Mouse (Mus musculus): ENCODE measurements around the gene Tmpo. TPM values are rescaled to one million over a fixed set of nuclear protein-coding genes. Genes with fewer than 3 reads are reported as not detected.

Tmpo gene
- polyA plus RNA-seq, 1 experiment from 2014 or later = 252 TPM

GRCm38 (mm10) chr10:91169414-91170065 is 11.6 kb downstream of the Tmpo start:
- Histone ChIP-seq H3K9me3 (no peaks in the 10 kb centered on the region), H3K9ac (peak overlapping the region; percentile 98), H3K36me3 (peaks cover 14% of the 10 kb centered on the region), H3K27me3 (no peaks in the 10 kb centered on the region), H3K27ac (no peak overlapping the region), H3K4me1 (peaks cover 26% of the 10 kb centered on the region), H3K4me2 (peak overlapping the region; percentile 73), H3K4me3 (peak overlapping the region; percentile 74)
- 37% methylated on average over 17 of the region's 17 CpGs for WGBS
- no peak for ATAC-seq (ENCODE audit: insufficient number of reproducible peaks, insufficient read depth, low FRiP score, low TSS enrichment, low read depth)

GRCm38 (mm10) chr10:91167352-91167751 is 13.8 kb downstream of the Tmpo start:
- ATAC-seq (ENCODE audit: insufficient number of reproducible peaks, insufficient read depth, low FRiP score, low TSS enrichment, low read depth) = no peak
- Histone ChIP-seq H3K27me3 (no peaks in the 10 kb centered on the region), H3K9ac (0 out of 2 replicates have a peak overlapping the region, but pooled peaks have one; percentile 32), H3K9me3 (no peaks in the 10 kb centered on the region), H3K27ac (0 out of 2 replicates have a peak overlapping the region, but pooled peaks have one; percentile 4), H3K4me3 (peak overlapping the region; percentile 17), H3K36me3 (peaks cover 32% of the 10 kb centered on the region), H3K4me2 (peak overlapping the region; percentile 73), H3K4me1 (peaks cover 26% of the 10 kb centered on the region)
- 44% methylated on average over 7 of the region's 7 CpGs for WGBS

- 61% methylated on average over 5 of the region's 5 CpGs for WGBS
- Histone ChIP-seq H3K27me3 (no peaks in the 10 kb centered on the region), H3K36me3 (peaks cover 37% of the 10 kb centered on the region), H3K4me3 (peak overlapping the region; percentile 17), H3K4me2 (peak overlapping the region; percentile 73), H3K9me3 (no peaks in the 10 kb centered on the region), H3K4me1 (peaks cover 26% of the 10 kb centered on the region), H3K27ac (0 out of 2 replicates have a peak overlapping the region, but pooled peaks have one; percentile 4), H3K9ac (no peak overlapping the region)
- no peak for ATAC-seq (ENCODE audit: insufficient number of reproducible peaks, insufficient read depth, low FRiP score, low TSS enrichment, low read depth)
Observed at GRCm38 (mm10) chr10:91166890-91167289, 14.2 kb downstream of the Tmpo start.

GRCm38 (mm10) chr10:91165850-91166249 is 15.3 kb downstream of the Tmpo start:
- no peak overlapping the region for H3K4me3 ChIP-seq
- no peak overlapping the region for H3K27ac ChIP-seq
- ATAC-seq (ENCODE audit: insufficient number of reproducible peaks, insufficient read depth, low FRiP score, low TSS enrichment, low read depth) = no peak
- no peak overlapping the region for H3K9ac ChIP-seq
- H3K36me3 ChIP-seq = peaks cover 47% of the 10 kb centered on the region
- H3K4me1 ChIP-seq = peaks cover 26% of the 10 kb centered on the region
- no peaks in the 10 kb centered on the region for H3K27me3 ChIP-seq
- no peaks in the 10 kb centered on the region for H3K9me3 ChIP-seq
- H3K4me2 ChIP-seq = no peak overlapping the region

GRCm38 (mm10) chr10:91164491-91164890 is 16.6 kb downstream of the Tmpo start:
- Histone ChIP-seq H3K27ac (no peak overlapping the region), H3K4me3 (no peak overlapping the region), H3K4me1 (peaks cover 25% of the 10 kb centered on the region), H3K27me3 (no peaks in the 10 kb centered on the region), H3K9ac (no peak overlapping the region), H3K36me3 (peaks cover 60% of the 10 kb centered on the region), H3K4me2 (no peak overlapping the region), H3K9me3 (no peaks in the 10 kb centered on the region)
- no peak for ATAC-seq (ENCODE audit: insufficient number of reproducible peaks, insufficient read depth, low FRiP score, low TSS enrichment, low read depth)
- 84% methylated on average over 3 of the region's 3 CpGs for WGBS

DNA sequence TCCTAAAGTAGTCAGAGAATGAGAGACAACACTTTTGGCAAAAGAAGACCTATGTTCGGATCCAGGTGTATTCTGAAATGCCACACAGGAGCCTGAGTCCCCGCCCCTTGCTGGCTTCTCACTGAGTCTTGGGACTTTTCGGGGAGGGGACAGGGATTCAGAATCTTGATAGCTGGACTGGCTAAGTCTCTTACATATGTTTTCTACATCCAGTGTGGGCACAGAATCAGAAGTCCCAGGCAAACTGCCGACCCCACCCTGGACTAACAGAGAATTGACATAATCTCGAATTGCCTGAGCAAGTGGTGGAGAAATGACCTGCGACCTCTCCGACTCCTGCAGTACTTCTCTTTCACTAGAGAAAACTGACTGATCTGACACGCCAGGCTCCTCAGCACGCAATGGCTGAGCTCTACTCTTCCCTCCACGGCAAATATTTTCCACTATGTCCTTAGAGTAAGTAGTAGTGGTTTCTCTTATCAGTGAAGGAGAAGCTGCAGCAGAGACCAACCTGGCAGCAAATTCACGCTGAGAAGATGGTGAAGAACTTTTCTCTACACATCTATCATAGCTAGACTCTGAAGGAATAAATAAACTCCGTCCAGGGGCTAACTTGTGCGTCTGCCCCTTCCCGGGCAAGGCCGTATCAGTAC is 18.5 kb downstream of the Tmpo start:
- ATAC-seq (ENCODE audit: insufficient number of reproducible peaks, insufficient read depth, low FRiP score, low TSS enrichment, low read depth) = no peak
- peaks cover 77% of the 10 kb centered on the region for H3K36me3 ChIP-seq
- H3K4me1 ChIP-seq = peaks cover 8% of the 10 kb centered on the region; the same call in 1 of the 2 replicates
- no peaks in the 10 kb centered on the region for H3K9me3 ChIP-seq
- no peak overlapping the region for H3K4me2 ChIP-seq
- H3K27me3 ChIP-seq = no peaks in the 10 kb centered on the region
- no peak overlapping the region for H3K4me3 ChIP-seq
- H3K9ac ChIP-seq = no peak overlapping the region
- WGBS = 90% methylated on average over 15 of the region's 15 CpGs
- no peak overlapping the region for H3K27ac ChIP-seq

DNA sequence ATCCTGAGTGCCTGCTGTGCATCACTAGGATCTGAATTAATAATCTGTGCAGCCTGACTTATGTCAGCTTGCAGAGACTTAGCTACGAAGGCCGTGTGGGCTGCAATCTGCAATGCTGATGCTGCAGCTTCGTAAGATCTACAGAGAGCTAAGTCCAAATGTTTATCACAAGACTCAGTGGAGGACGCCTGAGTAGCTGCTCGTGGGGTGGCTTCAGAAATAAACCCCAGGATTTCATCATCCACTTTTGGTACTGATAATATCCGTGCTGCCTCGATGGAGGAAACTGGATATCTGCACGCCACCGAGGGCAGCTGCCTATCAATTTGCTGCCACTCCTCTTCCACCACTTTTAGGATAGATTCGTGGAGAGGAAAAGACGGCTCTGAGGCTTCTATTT is 19.0 kb downstream of the Tmpo start:
- no peak overlapping the region for H3K9ac ChIP-seq
- H3K4me2 ChIP-seq = no peak overlapping the region
- peaks cover 81% of the 10 kb centered on the region for H3K36me3 ChIP-seq
- ATAC-seq (ENCODE audit: insufficient number of reproducible peaks, insufficient read depth, low FRiP score, low TSS enrichment, low read depth) = no peak
- H3K27ac ChIP-seq = no peak overlapping the region
- 85% methylated on average over 11 of the region's 11 CpGs for WGBS
- H3K4me1 ChIP-seq = 0 out of 2 replicates have a peak, but pooled peaks cover 3% of the 10 kb centered on the region
- H3K9me3 ChIP-seq = no peaks in the 10 kb centered on the region
- no peak overlapping the region for H3K4me3 ChIP-seq
- H3K27me3 ChIP-seq = no peaks in the 10 kb centered on the region

DNA sequence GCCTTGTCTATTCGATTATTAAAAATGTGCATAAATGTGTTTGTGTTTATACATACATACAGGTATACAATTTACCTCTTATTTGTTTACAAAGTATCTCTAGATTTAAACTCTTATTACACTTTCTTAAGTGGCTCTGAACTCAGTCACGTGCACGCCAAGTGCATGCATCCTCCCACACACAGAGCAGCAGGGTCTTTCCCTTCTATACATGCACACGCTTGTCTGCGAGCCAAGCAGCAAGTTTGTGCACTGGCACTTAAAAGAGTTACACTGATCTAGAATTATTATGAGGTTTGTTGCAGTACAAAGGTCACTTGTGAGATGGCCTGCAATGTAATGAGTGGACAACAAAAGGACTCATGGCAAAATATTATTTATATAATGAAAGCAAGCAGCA is 20.1 kb downstream of the Tmpo start:
- Histone ChIP-seq H3K36me3 (peaks cover 86% of the 10 kb centered on the region), H3K4me2 (no peak overlapping the region), H3K4me3 (no peak overlapping the region), H3K27ac (no peak overlapping the region), H3K9ac (no peak overlapping the region), H3K27me3 (no peaks in the 10 kb centered on the region), H3K9me3 (no peaks in the 10 kb centered on the region), H3K4me1 (no peaks in the 10 kb centered on the region)
- ATAC-seq (ENCODE audit: insufficient number of reproducible peaks, insufficient read depth, low FRiP score, low TSS enrichment, low read depth) = no peak
- 91% methylated on average over 5 of the region's 5 CpGs for WGBS

DNA sequence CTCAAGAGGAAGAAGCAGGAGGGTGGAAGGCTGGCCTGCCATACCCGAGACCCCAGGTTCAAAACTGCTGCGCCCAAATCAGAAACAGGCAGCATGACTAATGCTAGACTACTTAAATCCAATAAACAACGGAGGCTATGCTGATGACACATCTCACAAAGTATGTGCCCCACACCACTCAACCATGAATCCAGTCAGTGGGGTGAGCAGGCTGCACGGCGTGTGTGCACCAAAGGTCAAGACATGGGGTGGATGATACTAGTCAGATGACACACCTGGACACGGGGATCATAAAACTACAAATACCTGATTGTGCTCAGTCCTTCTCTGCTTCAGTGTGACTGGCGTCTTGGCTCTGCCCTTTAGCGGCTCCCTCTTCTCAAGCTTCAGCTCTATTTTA is 22.7 kb downstream of the Tmpo start:
- no peak overlapping the region for H3K4me3 ChIP-seq
- 0 out of 2 replicates have a peak, but pooled peaks have one; percentile 32 for ATAC-seq (ENCODE audit: insufficient number of reproducible peaks, insufficient read depth, low FRiP score, low TSS enrichment, low read depth)
- no peaks in the 10 kb centered on the region for H3K9me3 ChIP-seq
- H3K27me3 ChIP-seq = no peaks in the 10 kb centered on the region
- H3K4me1 ChIP-seq = no peaks in the 10 kb centered on the region
- 58% methylated on average over 8 of the region's 8 CpGs for WGBS
- H3K9ac ChIP-seq = no peak overlapping the region
- H3K36me3 ChIP-seq = peaks cover 88% of the 10 kb centered on the region
- no peak overlapping the region for H3K4me2 ChIP-seq
- H3K27ac ChIP-seq = no peak overlapping the region

DNA sequence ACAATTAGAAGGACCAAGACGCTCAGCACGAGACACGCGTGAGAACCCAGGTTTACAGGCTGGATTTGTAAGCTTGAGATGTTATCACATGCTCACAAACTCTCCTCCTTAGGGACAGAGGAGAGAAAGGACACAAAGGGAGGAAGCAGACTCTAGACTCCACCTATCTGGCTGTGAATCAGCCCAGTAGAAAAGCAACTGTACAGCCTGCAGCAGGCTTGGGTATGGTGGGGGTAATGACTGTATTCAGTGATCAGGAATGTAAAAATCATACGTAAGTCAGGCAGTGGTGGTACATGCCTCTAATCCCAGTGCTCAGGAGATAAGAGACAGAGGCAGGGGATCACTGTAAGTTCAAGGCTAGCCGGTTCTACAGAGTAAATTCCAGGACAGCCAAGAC is 24.8 kb downstream of the Tmpo start:
- no peak for ATAC-seq (ENCODE audit: insufficient number of reproducible peaks, insufficient read depth, low FRiP score, low TSS enrichment, low read depth)
- Histone ChIP-seq H3K4me1 (no peaks in the 10 kb centered on the region), H3K9ac (no peak overlapping the region), H3K9me3 (no peaks in the 10 kb centered on the region), H3K27ac (no peak overlapping the region), H3K4me3 (no peak overlapping the region), H3K36me3 (peaks cover 86% of the 10 kb centered on the region), H3K27me3 (no peaks in the 10 kb centered on the region), H3K4me2 (no peak overlapping the region)
- 83% methylated on average over 6 of the region's 6 CpGs for WGBS

GRCm38 (mm10) chr10:91153894-91154503 is 27.1 kb downstream of the Tmpo start:
- no peaks in the 10 kb centered on the region for H3K9me3 ChIP-seq
- H3K9ac ChIP-seq = no peak overlapping the region
- no peaks in the 10 kb centered on the region for H3K27me3 ChIP-seq
- no peak overlapping the region for H3K4me2 ChIP-seq
- no peak for ATAC-seq (ENCODE audit: insufficient number of reproducible peaks, insufficient read depth, low FRiP score, low TSS enrichment, low read depth)
- no peak overlapping the region for H3K27ac ChIP-seq
- H3K4me1 ChIP-seq = no peaks in the 10 kb centered on the region
- no peak overlapping the region for H3K4me3 ChIP-seq
- WGBS = 87% methylated on average over 10 of the region's 10 CpGs
- peaks cover 88% of the 10 kb centered on the region for H3K36me3 ChIP-seq

- Histone ChIP-seq H3K9me3 (no peaks in the 10 kb centered on the region), H3K9ac (no peak overlapping the region), H3K27me3 (no peaks in the 10 kb centered on the region), H3K27ac (no peak overlapping the region), H3K36me3 (peaks cover 46% of the 10 kb centered on the region), H3K4me3 (no peak overlapping the region), H3K4me2 (no peak overlapping the region), H3K4me1 (0 out of 2 replicates have a peak, but pooled peaks cover 3% of the 10 kb centered on the region)
- WGBS = 94% methylated on average over 7 of the region's 7 CpGs
- no peak for ATAC-seq (ENCODE audit: insufficient number of reproducible peaks, insufficient read depth, low FRiP score, low TSS enrichment, low read depth)
Observed at GRCm38 (mm10) chr10:91145413-91145812, 35.7 kb downstream of the Tmpo start.
